Mouse (Mus musculus) hindbrain, embryonic 16.5 days (tissue): ENCODE results near the gene Zfp212. TPM values are rescaled to one million over a fixed set of nuclear protein-coding genes. Genes with fewer than 3 reads are reported as not detected.
"Not testable (repeated sequence)": the region's sequence is repeated elsewhere in the genome, so short reads cannot be mapped to it uniquely, and the experiment has no call there.

Source experiments
- ATAC-seq: fragments of 200-750 bp; cut with Nextera tagmentation; 2 replicates; pipeline ENCODE4 v1.8.0; 2017; ENCODE audit warnings: moderate TSS enrichment, moderate library complexity
- H3K27ac ChIP-seq: fragments of 300-500 bp; sonication (generic); 2 replicates; pipeline ENCODE4 v1.5.1; 2014; ENCODE audit warnings: low read depth, mild to moderate bottlenecking, control low read depth, low read length, moderate library complexity
- H3K27me3 ChIP-seq: fragments of 300-500 bp; sonication (generic); replicated peaks from 2 replicates; pipeline ENCODE4 v1.6.1; 2014; ENCODE audit warnings: low read length; ENCODE audit not compliant: control insufficient read depth, insufficient read depth
- H3K36me3 ChIP-seq: fragments of 300-500 bp; sonication (generic); 2 replicates; pipeline ENCODE4 v1.6.1; 2014; ENCODE audit warnings: mild to moderate bottlenecking, low read length, moderate library complexity, mixed read lengths; ENCODE audit not compliant: control insufficient read depth, insufficient read depth
- H3K4me1 ChIP-seq: fragments of 300-500 bp; sonication (generic); 2 replicates; pipeline ENCODE4 v1.6.1; 2014; ENCODE audit warnings: low read depth, low read length; ENCODE audit not compliant: control insufficient read depth, insufficient read depth
- H3K4me2 ChIP-seq: fragments of 300-500 bp; sonication (generic); 2 replicates; pipeline ENCODE4 v1.6.1; 2014; ENCODE audit warnings: mild to moderate bottlenecking, low read length, control low read depth, moderate library complexity
- H3K4me3 ChIP-seq: fragments of 300-500 bp; sonication (generic); 2 replicates; pipeline ENCODE4 v1.5.1; 2014; ENCODE audit warnings: mild to moderate bottlenecking, low read length, control low read depth, moderate library complexity
- H3K9ac ChIP-seq: fragments of 300-500 bp; sonication (generic); 2 replicates; pipeline ENCODE4 v1.6.1; 2014; ENCODE audit warnings: low read depth, mild to moderate bottlenecking, control low read depth, low read length, moderate library complexity
- H3K9me3 ChIP-seq: fragments of 300-500 bp; sonication (generic); 2 replicates; pipeline ENCODE4 v1.6.1; 2014; ENCODE audit warnings: mild to moderate bottlenecking, low read length, moderate library complexity; ENCODE audit not compliant: control insufficient read depth
- WGBS: fragments of 180-500 bp; shearing (Covaris S2); extraction: QIAGEN DNeasy Blood & Tissue Kit; methylation state at CpG from one replicate; pipeline ENCODE4 v1.1.7; 2014; 5-methylcytosine and 5-hydroxymethylcytosine counted together
- polyA plus RNA-seq: library from polyadenylated mRNA; unstranded; fragments of >200 nt; fragmentation: Nextera tagmentation; extraction: Ambion mirVana; gene quantifications from 2 replicates; pipeline ENCODE4 v1.2.1, GENCODE M21; 2015

The Zfp212 gene
- polyA plus RNA-seq, 1 experiment from 2014 or later, result 13.9 TPM

DNA sequence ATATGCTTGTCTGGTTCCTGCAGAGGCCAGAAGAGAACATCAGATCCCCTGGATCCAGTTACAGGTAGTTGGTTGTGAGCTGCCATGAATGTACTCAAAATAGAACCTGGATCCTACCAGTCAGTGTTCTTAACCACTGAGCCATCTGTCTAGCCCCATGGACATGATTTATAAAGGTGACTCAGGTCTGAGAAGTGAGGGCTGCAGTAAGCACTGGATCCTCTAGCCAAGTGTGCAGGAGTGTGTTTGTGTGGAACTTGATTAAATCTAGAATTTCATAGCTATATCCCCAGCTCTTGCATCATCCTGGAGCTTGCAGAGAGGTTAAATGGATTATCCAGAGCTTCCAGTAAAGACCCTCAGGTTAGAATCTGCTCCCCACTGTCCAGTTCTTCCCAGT, 37.5 kb downstream of the Zfp212 start:
- peaks cover 16% of the 10 kb centered on the region for H3K4me1 ChIP-seq
- no peak overlapping the region for H3K9ac ChIP-seq
- no peak overlapping the region for H3K4me3 ChIP-seq
- H3K36me3 ChIP-seq, result peaks cover 21% of the 10 kb centered on the region
- ATAC-seq, result no peak
- no peak overlapping the region for H3K4me2 ChIP-seq
- no peaks in the 10 kb centered on the region for H3K9me3 ChIP-seq
- no peak overlapping the region for H3K27ac ChIP-seq
- no peaks in the 10 kb centered on the region for H3K27me3 ChIP-seq

DNA sequence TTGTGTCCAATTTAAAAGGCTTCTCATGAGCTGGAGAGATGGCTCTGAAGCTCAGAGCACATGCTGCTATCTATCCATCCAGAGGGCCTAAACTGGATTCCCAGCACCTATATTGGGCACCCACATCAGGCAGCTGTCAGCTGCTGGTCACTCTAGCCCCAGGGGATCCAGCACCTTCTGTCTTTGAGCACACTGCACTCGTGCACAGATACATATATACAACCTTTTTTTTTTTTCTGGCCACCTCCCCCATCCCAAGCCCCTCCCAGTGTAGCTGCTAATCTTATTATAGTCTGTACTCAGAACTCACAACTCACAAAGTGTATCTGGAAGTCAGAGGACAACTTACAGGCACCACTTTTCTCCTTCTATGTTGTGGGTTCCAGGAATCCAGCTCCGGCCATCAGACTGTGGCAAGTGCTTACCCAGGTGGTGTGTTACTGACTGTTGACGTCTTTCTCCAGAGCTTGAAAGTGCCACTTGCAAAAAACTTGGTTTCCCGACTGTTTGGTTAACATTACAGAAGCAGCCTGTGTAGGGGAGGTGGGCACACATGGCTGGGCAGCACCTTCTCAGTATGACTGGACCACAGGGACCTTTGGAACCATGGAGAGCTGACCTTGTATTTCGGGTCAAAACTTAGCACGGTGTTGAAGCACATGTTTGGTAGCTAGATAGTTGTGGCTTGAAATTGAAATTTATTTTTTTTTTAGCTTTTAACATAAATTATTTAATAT, 40.6 kb downstream of the Zfp212 start:
- peaks cover 43% of the 10 kb centered on the region for H3K36me3 ChIP-seq
- H3K9ac ChIP-seq, result no peak overlapping the region
- no peak overlapping the region for H3K4me2 ChIP-seq
- no peak overlapping the region for H3K4me3 ChIP-seq
- H3K4me1 ChIP-seq, result 0 out of 2 replicates have a peak, but pooled peaks cover under 1% of the 10 kb centered on the region
- no peaks in the 10 kb centered on the region for H3K27me3 ChIP-seq
- 88% methylated on average over 6 of the region's 6 CpGs for WGBS
- no peak overlapping the region for H3K27ac ChIP-seq
- no peak for ATAC-seq
- no peaks in the 10 kb centered on the region for H3K9me3 ChIP-seq

DNA sequence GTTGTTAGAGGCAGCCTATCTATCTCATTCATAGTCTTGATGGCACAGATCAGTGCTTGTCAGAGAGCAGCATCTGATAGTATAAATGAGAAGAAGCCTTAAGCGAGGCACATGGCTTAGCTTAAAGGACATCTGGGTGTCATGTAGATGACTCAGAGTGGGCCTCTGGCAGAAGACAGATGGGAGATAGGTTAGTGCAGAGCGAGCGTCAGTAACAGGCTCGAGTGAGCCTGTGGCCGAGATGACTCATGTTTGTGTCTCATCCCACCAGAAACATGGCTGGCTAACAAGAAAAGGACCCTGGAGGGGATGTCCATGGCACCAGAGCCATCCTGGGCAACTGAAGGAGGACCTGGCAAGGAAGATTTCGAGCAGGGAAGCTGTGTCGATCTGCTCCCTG, 42.8 kb downstream of the Zfp212 start:
- no peak overlapping the region for H3K4me2 ChIP-seq
- no peak overlapping the region for H3K27ac ChIP-seq
- H3K4me3 ChIP-seq, result no peak overlapping the region
- no peak for ATAC-seq
- H3K9me3 ChIP-seq, result no peaks in the 10 kb centered on the region
- no peaks in the 10 kb centered on the region for H3K27me3 ChIP-seq
- H3K9ac ChIP-seq, result no peak overlapping the region
- peaks cover 36% of the 10 kb centered on the region for H3K36me3 ChIP-seq
- 85% methylated on average over 7 of the region's 7 CpGs for WGBS
- no peaks in the 10 kb centered on the region for H3K4me1 ChIP-seq

DNA sequence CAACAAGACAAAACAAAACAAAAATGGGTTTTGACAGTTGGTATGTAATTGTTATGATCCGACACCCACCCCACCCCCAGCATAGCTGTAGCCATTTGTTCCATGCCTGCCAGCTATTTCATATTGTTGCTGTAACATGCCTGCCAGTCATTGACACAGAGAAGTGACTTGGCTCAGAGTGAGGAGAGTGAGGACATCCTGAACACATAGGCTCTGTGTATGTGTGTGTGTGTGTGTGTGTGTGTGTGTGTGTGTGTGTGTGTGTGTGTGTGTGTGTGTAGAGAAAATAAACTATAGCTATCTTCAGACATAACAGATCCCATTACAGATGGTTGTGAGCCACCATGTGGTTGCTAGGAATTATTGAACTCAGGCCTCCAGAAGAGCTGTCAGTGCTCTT, 47.9 kb downstream of the Zfp212 start:
- not testable (repeated sequence) for ATAC-seq, H3K9me3 ChIP-seq, H3K4me3 ChIP-seq, H3K27me3 ChIP-seq, H3K4me2 ChIP-seq, H3K4me1 ChIP-seq, H3K9ac ChIP-seq, H3K27ac ChIP-seq
- 87% methylated on average over 1 of the region's 1 CpGs for WGBS
- peaks cover 24% of the 10 kb centered on the region for H3K36me3 ChIP-seq

DNA sequence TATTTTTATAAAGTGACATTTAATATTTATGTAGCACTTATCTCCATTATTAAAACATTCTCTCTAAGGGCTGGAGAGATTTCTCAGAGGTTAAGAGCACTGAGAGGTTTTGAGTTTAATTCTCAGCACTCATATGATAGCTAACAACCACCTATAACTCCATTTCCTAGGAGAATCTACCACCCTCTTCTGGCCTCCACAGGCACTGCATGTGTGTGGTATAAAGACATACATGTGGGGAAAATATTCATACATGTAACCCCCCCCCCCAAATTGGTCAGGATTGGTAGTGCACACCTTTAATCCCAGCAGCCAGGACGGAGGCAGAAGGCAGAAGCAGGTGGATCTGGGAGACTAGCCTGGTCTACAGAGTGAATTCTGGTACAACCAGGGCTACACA, 54.3 kb downstream of the Zfp212 start:
- Histone ChIP-seq H3K27me3 (no peaks in the 10 kb centered on the region), H3K9me3 (no peaks in the 10 kb centered on the region), H3K4me2 (no peak overlapping the region), H3K4me1 (no peaks in the 10 kb centered on the region), H3K36me3 (no peaks in the 10 kb centered on the region), H3K27ac (no peak overlapping the region), H3K9ac (no peak overlapping the region), H3K4me3 (no peak overlapping the region)
- no peak for ATAC-seq
- 95% methylated on average over 1 of the region's 1 CpGs for WGBS

DNA sequence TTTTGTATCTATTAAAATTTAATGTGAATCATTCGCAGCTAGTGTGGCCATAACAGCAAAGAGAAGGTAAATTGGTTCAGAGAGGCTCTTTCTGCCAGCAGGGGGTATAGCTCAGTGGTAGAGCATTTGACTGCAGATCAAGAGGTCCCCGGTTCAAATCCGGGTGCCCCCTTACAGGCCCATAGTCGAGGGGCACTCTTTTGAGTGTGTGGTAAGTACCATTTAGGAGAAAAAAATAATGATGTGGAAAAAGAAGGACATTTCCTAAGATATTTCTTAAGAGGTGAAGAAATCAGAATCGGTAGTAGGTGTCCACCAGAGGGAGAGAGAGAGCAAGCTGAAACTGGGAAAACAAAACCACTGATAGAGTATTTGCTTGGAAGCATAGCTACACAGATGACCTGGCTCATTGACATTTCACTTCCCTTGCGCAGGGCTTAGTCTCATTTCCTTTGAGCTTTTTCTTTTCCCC, 58.7 kb downstream of the Zfp212 start:
- Histone ChIP-seq H3K9me3 (no peaks in the 10 kb centered on the region), H3K4me3 (no peak overlapping the region), H3K27ac (no peak overlapping the region), H3K4me2 (no peak overlapping the region), H3K27me3 (no peaks in the 10 kb centered on the region), H3K4me1 (no peaks in the 10 kb centered on the region), H3K9ac (no peak overlapping the region), H3K36me3 (no peaks in the 10 kb centered on the region)
- ATAC-seq, result peak; percentile 95
- WGBS, result 21% methylated on average over 6 of the region's 6 CpGs

Other genes starting within 250 kb of the Zfp212 start
- gene Pdia4, start 107.0 kb upstream of the Zfp212 start, polyA plus RNA-seq, result 142 and 168 TPM in 2 replicates
- gene Zfp786, start 89.6 kb upstream of the Zfp212 start, polyA plus RNA-seq, result 13.9 and 15.7 TPM in 2 replicates
- gene Zfp398, start 84.8 kb upstream of the Zfp212 start, polyA plus RNA-seq, result 16.5 and 16.8 TPM in 2 replicates
- 20.9 and 22.9 TPM in 2 replicates for gene Zfp282, start 43.3 kb upstream of the Zfp212 start, polyA plus RNA-seq
- gene Zfp956, start 32.9 kb downstream of the Zfp212 start, polyA plus RNA-seq, result 24.1 and 25.5 TPM in 2 replicates
- gene Zfp777, start 128.4 kb downstream of the Zfp212 start, polyA plus RNA-seq, result 11.1 and 12.1 TPM in 2 replicates
- gene Zfp746, start 166.1 kb downstream of the Zfp212 start, polyA plus RNA-seq, result 6.8 and 16.2 TPM in 2 replicates